Mouse (Mus musculus): ENCODE measurements around the gene Rps6. TPM values are rescaled to one million over a fixed set of nuclear protein-coding genes. Genes with fewer than 3 reads are reported as not detected.

The Rps6 gene
- total and polyA plus RNA-seq, 3 experiments, result 325 to 601 (median 491) TPM

DNA sequence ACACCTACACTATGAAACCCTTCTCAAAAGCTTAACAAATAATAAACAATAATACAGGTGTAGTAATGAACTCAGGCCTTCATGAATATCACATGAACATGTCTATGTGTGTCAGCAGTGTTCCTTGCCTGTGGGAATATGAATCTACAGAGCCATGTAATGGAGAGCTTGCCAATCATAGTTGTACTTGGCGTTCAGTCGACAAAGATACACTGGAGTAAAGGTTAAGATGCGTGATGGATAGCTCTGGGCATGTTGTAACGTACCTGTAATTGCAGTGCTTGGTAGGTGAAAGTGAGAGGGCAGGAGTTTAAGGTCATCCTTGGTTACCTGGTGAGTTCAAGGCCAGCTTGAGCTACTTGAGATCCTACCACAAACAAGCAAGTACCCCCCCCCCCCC, 24.0 kb upstream of the Rps6 start:
- Histone ChIP-seq H3K27ac (peak overlapping the region; percentile 26), H3K27me3 (ENCODE audit: control insufficient read depth, insufficient read depth, low read length) (no peaks in the 10 kb centered on the region), H3K4me1 (ENCODE audit: control insufficient read depth, insufficient read depth, low read length) (peaks cover 5% of the 10 kb centered on the region; the same call in 1 of the 2 replicates), H3K4me3 (no peak overlapping the region), H3K9ac (ENCODE audit: low read depth, low read length) (no peak overlapping the region), H3K36me3 (ENCODE audit: control insufficient read depth, insufficient read depth, low read length) (no peaks in the 10 kb centered on the region), H3K79me2 (replicated peaks; ENCODE audit: control insufficient read depth, insufficient read depth, low read length) (no peaks in the 10 kb centered on the region)
- intact Hi-C loops (cut with DNase I), result no loop called here
- no peak for DNase-seq
- 89% methylated on average over 4 of the region's 4 CpGs for WGBS
- TF ChIP-seq CTCF (IDR thresholded peaks at IDR 0.05) (no peak), EP300 (IDR thresholded peaks at IDR 0.05; ENCODE audit: insufficient read depth, low read depth, low read length) (no peak), POLR2A (IDR thresholded peaks at IDR 0.05; ENCODE audit: insufficient read depth, low read depth, low read length) (no peak)

- Histone ChIP-seq H3K27me3 (ENCODE audit: control insufficient read depth, insufficient read depth, low read length) (no peaks in the 10 kb centered on the region), H3K79me2 (replicated peaks; ENCODE audit: control insufficient read depth, insufficient read depth, low read length) (no peaks in the 10 kb centered on the region), H3K4me3 (no peak overlapping the region), H3K27ac (no peak overlapping the region), H3K9ac (ENCODE audit: low read depth, low read length) (no peak overlapping the region), H3K36me3 (ENCODE audit: control insufficient read depth, insufficient read depth, low read length) (no peaks in the 10 kb centered on the region), H3K4me1 (ENCODE audit: control insufficient read depth, insufficient read depth, low read length) (no peaks in the 10 kb centered on the region)
- intact Hi-C loops (cut with DNase I), result no loop called here
- WGBS, result 44% methylated on average over 2 of the region's 2 CpGs
- TF ChIP-seq CTCF (IDR thresholded peaks at IDR 0.05), result no peak
- TF ChIP-seq EP300 (IDR thresholded peaks at IDR 0.05; ENCODE audit: insufficient read depth, low read depth, low read length), result no peak
- no peak for TF ChIP-seq POLR2A (IDR thresholded peaks at IDR 0.05; ENCODE audit: insufficient read depth, low read depth, low read length)
- no peak for DNase-seq
Observed at GRCm38 (mm10) chr4:86879477-86879876, 22.3 kb upstream of the Rps6 start.

- Histone ChIP-seq H3K27ac (peak within 1 kb of the TSS; percentile 79), H3K4me1 (ENCODE audit: control insufficient read depth, insufficient read depth, low read length) (no peaks in the 10 kb centered on the region; the same call in 1 of the 2 replicates), H3K4me3 (peak within 1 kb of the TSS; percentile 94), H3K79me2 (replicated peaks; ENCODE audit: control insufficient read depth, insufficient read depth, low read length) (no peaks in the 10 kb centered on the region), H3K27me3 (ENCODE audit: control insufficient read depth, insufficient read depth, low read length) (no peaks in the 10 kb centered on the region), H3K36me3 (ENCODE audit: control insufficient read depth, insufficient read depth, low read length) (no peaks in the 10 kb centered on the region), H3K9ac (ENCODE audit: low read depth, low read length) (peak within 1 kb of the TSS; percentile 89)
- DNase-seq, result peak; percentile 97
- intact Hi-C loops (cut with DNase I), result loop anchor here (1.0 kb wide), 2 partner anchors 11 to 17 kb away; partner anchors contain the start of gene Rps6
- TF ChIP-seq CTCF (IDR thresholded peaks at IDR 0.05) (peak; percentile 57), EP300 (IDR thresholded peaks at IDR 0.05; ENCODE audit: insufficient read depth, low read depth, low read length) (no peak), POLR2A (IDR thresholded peaks at IDR 0.05; ENCODE audit: insufficient read depth, low read depth, low read length) (peak; percentile 95)
- under 1% methylated on average over 58 of the region's 60 CpGs for WGBS
Observed at GRCm38 (mm10) chr4:86874146-86874847, 17.1 kb upstream of the Rps6 start, which contains the start of gene Acer2. Gene Acer2, plus strand, starts transcription at chr4:86874396.

- no peak overlapping the region for H3K4me3 ChIP-seq
- 67% methylated on average over 4 of the region's 4 CpGs for WGBS
- H3K4me1 ChIP-seq (ENCODE audit: control insufficient read depth, insufficient read depth, low read length), result no peaks in the 10 kb centered on the region; the same call in 1 of the 2 replicates
- H3K79me2 ChIP-seq (replicated peaks; ENCODE audit: control insufficient read depth, insufficient read depth, low read length), result no peaks in the 10 kb centered on the region
- H3K36me3 ChIP-seq (ENCODE audit: control insufficient read depth, insufficient read depth, low read length), result no peaks in the 10 kb centered on the region
- TF ChIP-seq EP300 (IDR thresholded peaks at IDR 0.05; ENCODE audit: insufficient read depth, low read depth, low read length) (no peak), CTCF (IDR thresholded peaks at IDR 0.05) (no peak), POLR2A (IDR thresholded peaks at IDR 0.05; ENCODE audit: insufficient read depth, low read depth, low read length) (no peak)
- intact Hi-C loops (cut with DNase I), result no loop called here
- H3K27me3 ChIP-seq (ENCODE audit: control insufficient read depth, insufficient read depth, low read length), result no peaks in the 10 kb centered on the region
- H3K9ac ChIP-seq (ENCODE audit: low read depth, low read length), result no peak overlapping the region
- H3K27ac ChIP-seq, result no peak overlapping the region
- no peak for DNase-seq
Observed at GRCm38 (mm10) chr4:86873072-86873471, 15.9 kb upstream of the Rps6 start.

- Histone ChIP-seq H3K9ac (ENCODE audit: low read depth, low read length) (no peak overlapping the region), H3K4me3 (no peak overlapping the region), H3K79me2 (replicated peaks; ENCODE audit: control insufficient read depth, insufficient read depth, low read length) (no peaks in the 10 kb centered on the region), H3K27me3 (ENCODE audit: control insufficient read depth, insufficient read depth, low read length) (no peaks in the 10 kb centered on the region), H3K4me1 (ENCODE audit: control insufficient read depth, insufficient read depth, low read length) (no peaks in the 10 kb centered on the region; the same call in 1 of the 2 replicates), H3K36me3 (ENCODE audit: control insufficient read depth, insufficient read depth, low read length) (no peaks in the 10 kb centered on the region), H3K27ac (no peak overlapping the region)
- intact Hi-C loops (cut with DNase I), result no loop called here
- TF ChIP-seq CTCF (IDR thresholded peaks at IDR 0.05) (peak; percentile 30), EP300 (IDR thresholded peaks at IDR 0.05; ENCODE audit: insufficient read depth, low read depth, low read length) (no peak), POLR2A (IDR thresholded peaks at IDR 0.05; ENCODE audit: insufficient read depth, low read depth, low read length) (no peak)
- DNase-seq, result no peak
Observed at GRCm38 (mm10) chr4:86871988-86872387, 14.8 kb upstream of the Rps6 start.

DNA sequence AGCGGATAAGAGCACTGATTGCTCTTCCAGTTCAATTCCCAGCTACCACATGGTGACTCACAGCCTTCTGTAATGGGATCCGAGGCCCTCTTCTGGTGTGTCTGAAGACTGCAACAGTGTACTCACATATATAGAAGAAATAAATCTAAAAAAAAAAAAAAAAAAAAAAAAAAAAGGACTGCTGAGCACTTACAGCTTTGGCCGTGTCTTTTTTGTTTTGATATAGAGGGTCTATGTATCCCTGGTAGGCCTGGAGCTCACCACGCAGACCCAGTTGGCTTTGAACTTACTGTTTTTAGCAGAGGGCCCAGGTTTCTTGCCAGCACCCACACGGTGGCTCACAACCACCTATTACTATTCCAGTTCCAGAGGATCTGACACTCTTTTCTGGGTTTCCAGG, 6.9 kb upstream of the Rps6 start:
- no peak for TF ChIP-seq EP300 (IDR thresholded peaks at IDR 0.05; ENCODE audit: insufficient read depth, low read depth, low read length)
- no peak for TF ChIP-seq POLR2A (IDR thresholded peaks at IDR 0.05; ENCODE audit: insufficient read depth, low read depth, low read length)
- no peak for TF ChIP-seq CTCF (IDR thresholded peaks at IDR 0.05)
- intact Hi-C loops (cut with DNase I), result no loop called here
- Histone ChIP-seq H3K4me1 (ENCODE audit: control insufficient read depth, insufficient read depth, low read length) (no peaks in the 10 kb centered on the region), H3K27ac (no peak overlapping the region), H3K36me3 (ENCODE audit: control insufficient read depth, insufficient read depth, low read length) (no peaks in the 10 kb centered on the region), H3K4me3 (no peak overlapping the region), H3K27me3 (ENCODE audit: control insufficient read depth, insufficient read depth, low read length) (no peaks in the 10 kb centered on the region), H3K79me2 (replicated peaks; ENCODE audit: control insufficient read depth, insufficient read depth, low read length) (no peaks in the 10 kb centered on the region), H3K9ac (ENCODE audit: low read depth, low read length) (no peak overlapping the region)
- WGBS, result 80% methylated on average over 5 of the region's 5 CpGs
- DNase-seq, result no peak
